Comparison of ENCODE assay signal across 14 mouse cellular contexts in genomic region chr17:75522347-75523065, GRCm38 (mm10). TPM values are rescaled to one million over a fixed set of nuclear protein-coding genes. Genes with fewer than 3 reads are reported as not detected.
DNase-seq lines count a peak whose midpoint lies in the region; ATAC-seq lines count a peak whose summit lies in the region.
"Had no signal": no experiment of that assay in that cellular context is flagged by ENCODE, and none has a peak within 500 bp of the region (broad histone marks: within the 10 kb centered on the region; RNA-seq: fewer than 3 reads in every experiment).

No protein-coding gene starts in this region.

- WGBS in heart, embryonic 12.5 days = 39% methylated on average over 9 of the region's 9 CpGs
- 26% methylated on average over 9 of the region's 9 CpGs for WGBS in midbrain, embryonic 11.5 days
- WGBS in midbrain, embryonic 10.5 days = 29% methylated on average over 9 of the region's 9 CpGs
- WGBS in forebrain, embryonic 13.5 days = 23% methylated on average over 9 of the region's 9 CpGs

- H3K27ac ChIP-seq in heart, embryonic 12.5 days (ENCODE audit: poor library complexity, severe bottlenecking) = no peak overlapping the region
- no peak overlapping the region for H3K27ac ChIP-seq in midbrain, embryonic 11.5 days (ENCODE audit: low read depth, low read length)
- H3K27ac ChIP-seq in midbrain, embryonic 10.5 days (replicated peaks) = no peak overlapping the region
- H3K27ac ChIP-seq in forebrain, embryonic 13.5 days = no peak overlapping the region
- H3K27ac ChIP-seq: forebrain, embryonic 12.5 days; limb, embryonic 15.5 days; midbrain, embryonic 12.5 days had no signal

- H3K4me3 ChIP-seq in heart, embryonic 12.5 days = no peak overlapping the region
- no peak overlapping the region for H3K4me3 ChIP-seq in midbrain, embryonic 11.5 days (ENCODE audit: low read depth, low read length)
- H3K4me3 ChIP-seq in midbrain, embryonic 10.5 days = no peak overlapping the region
- H3K4me3 ChIP-seq in forebrain, embryonic 13.5 days = no peak overlapping the region
- H3K4me3 ChIP-seq: forebrain, embryonic 12.5 days; limb, embryonic 15.5 days; midbrain, embryonic 12.5 days had no signal

- no peak overlapping the region for H3K4me2 ChIP-seq in heart, embryonic 12.5 days
- H3K4me2 ChIP-seq in midbrain, embryonic 11.5 days = no peak overlapping the region
- H3K4me2 ChIP-seq in forebrain, embryonic 13.5 days = no peak overlapping the region
- H3K4me2 ChIP-seq: forebrain, embryonic 12.5 days; limb, embryonic 15.5 days; midbrain, embryonic 12.5 days had no signal

- H3K9ac ChIP-seq in heart, embryonic 12.5 days = no peak overlapping the region
- no peak overlapping the region for H3K9ac ChIP-seq in midbrain, embryonic 11.5 days (ENCODE audit: low read length)
- no peak overlapping the region for H3K9ac ChIP-seq in forebrain, embryonic 13.5 days
- H3K9ac ChIP-seq: forebrain, embryonic 12.5 days; limb, embryonic 15.5 days; midbrain, embryonic 12.5 days had no signal

- H3K9me3 ChIP-seq in heart, embryonic 12.5 days (replicated peaks) = no peaks in the 10 kb centered on the region
- H3K9me3 ChIP-seq in midbrain, embryonic 11.5 days (ENCODE audit: control insufficient read depth, low read length) = no peaks in the 10 kb centered on the region
- no peaks in the 10 kb centered on the region for H3K9me3 ChIP-seq in midbrain, embryonic 10.5 days (replicated peaks)
- H3K9me3 ChIP-seq in forebrain, embryonic 13.5 days (replicated peaks) = no peaks in the 10 kb centered on the region
- H3K9me3 ChIP-seq: forebrain, embryonic 12.5 days; limb, embryonic 15.5 days; midbrain, embryonic 12.5 days had no signal

- ATAC-seq in heart, embryonic 12.5 days (ENCODE audit: insufficient number of reproducible peaks, low FRiP score) = no peak
- 0 out of 2 replicates have a peak, but pooled peaks have one; percentile 35 for ATAC-seq in midbrain, embryonic 11.5 days (ENCODE audit: low FRiP score)
- no peak for ATAC-seq in forebrain, embryonic 13.5 days

- peak; percentile 98 for DNase-seq in heart, adult 11 months
- no peak for DNase-seq in midbrain, embryonic 11.5 days (ENCODE audit: low spot score, missing footprints)
- DNase-seq in midbrain, embryonic 10.5 days (ENCODE audit: low spot score) = no peak
- peak; percentile 58 to 69 for DNase-seq in heart, postnatal 10 days
- no peak for DNase-seq in right cerebral cortex, postnatal 14 days
- DNase-seq in left cerebral cortex, adult 18-20 months (ENCODE audit: low spot score in 2 of 2) = no peak
- DNase-seq: cerebellum, postnatal 14 days; retina, postnatal 1 day had no signal

- intact Hi-C loops in heart, postnatal 10 days (cut with DNase I) = no loop called here

- no peaks in the 10 kb centered on the region for H3K27me3 ChIP-seq in heart, embryonic 12.5 days (replicated peaks)
- H3K27me3 ChIP-seq in midbrain, embryonic 11.5 days (ENCODE audit: control insufficient read depth, insufficient read depth, low read length) = no peaks in the 10 kb centered on the region
- no peaks in the 10 kb centered on the region for H3K27me3 ChIP-seq in midbrain, embryonic 10.5 days (ENCODE audit: low read depth, poor library complexity, severe bottlenecking)
- no peaks in the 10 kb centered on the region for H3K27me3 ChIP-seq in forebrain, embryonic 13.5 days
- H3K27me3 ChIP-seq: CH12.LX; forebrain, embryonic 12.5 days; limb, embryonic 15.5 days; midbrain, embryonic 12.5 days had no signal

- H3K36me3 ChIP-seq in heart, embryonic 12.5 days = peaks cover 6% of the 10 kb centered on the region; the same call in 1 of the 2 replicates
- H3K36me3 ChIP-seq in midbrain, embryonic 11.5 days (ENCODE audit: control insufficient read depth, insufficient read depth, low read length) = no peaks in the 10 kb centered on the region
- no peaks in the 10 kb centered on the region for H3K36me3 ChIP-seq in midbrain, embryonic 10.5 days
- no peaks in the 10 kb centered on the region for H3K36me3 ChIP-seq in forebrain, embryonic 13.5 days (ENCODE audit: poor library complexity, severe bottlenecking)
- H3K36me3 ChIP-seq: forebrain, embryonic 12.5 days; limb, embryonic 15.5 days; midbrain, embryonic 12.5 days had no signal

- peaks cover 10% of the 10 kb centered on the region for H3K4me1 ChIP-seq in heart, embryonic 12.5 days (replicated peaks)
- H3K4me1 ChIP-seq in midbrain, embryonic 11.5 days (ENCODE audit: control insufficient read depth, insufficient read depth, low read length) = peaks cover 2% of the 10 kb centered on the region; the same call in 1 of the 2 replicates
- H3K4me1 ChIP-seq in midbrain, embryonic 10.5 days = peaks cover 17% of the 10 kb centered on the region
- peaks cover 7% of the 10 kb centered on the region; the same call in 1 of the 2 replicates for H3K4me1 ChIP-seq in forebrain, embryonic 13.5 days

RNA-seq across cellular contexts. Expression of gene Fam98a, which starts 29.2 kb away (rescaled TPM):
- polyA plus RNA-seq in heart, embryonic 12.5 days (2016; fragmentation: Nextera tagmentation; extraction: Ambion mirVana) = 29.1 and 32.2 TPM in 2 replicates
- polyA plus RNA-seq in midbrain, embryonic 11.5 days (2014; fragmentation: Nextera tagmentation; extraction: Ambion mirVana) = 8.7 and 9.1 TPM in 2 replicates
- polyA plus RNA-seq in midbrain, embryonic 10.5 days (2016; fragmentation: Nextera tagmentation; extraction: Ambion mirVana) = 24.5 and 27.0 TPM in 2 replicates
- total RNA-seq in heart, postnatal 10 days (2021) = 10 to 100 TPM; 35.9 to 38.4 TPM
- 10 to 100 TPM; 41.8 to 42.4 TPM for total RNA-seq in left cerebral cortex, adult 18-20 months (2021)
- 30.9 and 31.9 TPM in 2 replicates for polyA plus RNA-seq in forebrain, embryonic 13.5 days (2015; fragmentation: Nextera tagmentation; extraction: Ambion mirVana)

Comparison
In these comparisons a context has a peak if more than half of its experiments do, and no peak if none do; other contexts are left out.
1. DNase-seq: peak in heart, adult 11 months (single experiment) and heart, postnatal 10 days (2 of 2); none in midbrain, embryonic 11.5 days (single experiment), midbrain, embryonic 10.5 days (single experiment), right cerebral cortex, postnatal 14 days (single experiment) and left cerebral cortex, adult 18-20 months (0 of 2).